Mouse (Mus musculus): ENCODE data around the gene Gata3. TPM values are rescaled to one million over a fixed set of nuclear protein-coding genes. Genes with fewer than 3 reads are reported as not detected.

The Gata3 gene
- polyA plus RNA-seq (2012; rRNA removed), result 0.60 and 1.1 TPM in 2 replicates

GRCm38 (mm10) chr2:9889651-9890183 is at the start of gene Gata3:
Gata3 (minus strand) TSS chr2:9890034.
- no peak for DNase-seq (ENCODE audit: low read depth, low spot score)
- 1% methylated on average over 23 of the region's 23 CpGs for WGBS

- WGBS, result 90% methylated on average over 4 of the region's 4 CpGs
- no peak for DNase-seq (ENCODE audit: low read depth, low spot score)
These were observed 49.4 kb upstream of the Gata3 start for GRCm38 (mm10) chr2:9939250-9939649.

- DNase-seq (ENCODE audit: low read depth, low spot score), result no peak
- 92% methylated on average over 1 of the region's 1 CpGs for WGBS
These were observed 46.1 kb upstream of the Gata3 start for GRCm38 (mm10) chr2:9935965-9936364.

GRCm38 (mm10) chr2:9926905-9927283 is 37.1 kb upstream of the Gata3 start:
- no peak for DNase-seq (ENCODE audit: low read depth, low spot score)
- 76% methylated on average over 4 of the region's 4 CpGs for WGBS

- 46% methylated on average over 7 of the region's 7 CpGs for WGBS
- no peak for DNase-seq (ENCODE audit: low read depth, low spot score)
These were observed 36.5 kb upstream of the Gata3 start for GRCm38 (mm10) chr2:9926194-9926904.

GRCm38 (mm10) chr2:9918691-9919471 is 29.0 kb upstream of the Gata3 start:
- 37% methylated on average over 17 of the region's 17 CpGs for WGBS
- peak; percentile 38 for DNase-seq (ENCODE audit: low read depth, low spot score)

- no peak for DNase-seq (ENCODE audit: low read depth, low spot score)
- 92% methylated on average over 9 of the region's 9 CpGs for WGBS
These were observed 27.8 kb upstream of the Gata3 start for GRCm38 (mm10) chr2:9917602-9918001.

GRCm38 (mm10) chr2:9905995-9906394 is 16.2 kb upstream of the Gata3 start:
- DNase-seq (ENCODE audit: low read depth, low spot score), result no peak
- 11% methylated on average over 11 of the region's 11 CpGs for WGBS

GRCm38 (mm10) chr2:9903854-9904560 is 14.2 kb upstream of the Gata3 start:
- WGBS, result 47% methylated on average over 14 of the region's 14 CpGs
- no peak for DNase-seq (ENCODE audit: low read depth, low spot score)

- WGBS, result 32% methylated on average over 8 of the region's 8 CpGs
- no peak for DNase-seq (ENCODE audit: low read depth, low spot score)
These were observed 8.0 kb upstream of the Gata3 start for GRCm38 (mm10) chr2:9897846-9898245.

- DNase-seq (ENCODE audit: low read depth, low spot score), result no peak
- 4% methylated on average over 22 of the region's 22 CpGs for WGBS
These were observed 6.4 kb upstream of the Gata3 start for GRCm38 (mm10) chr2:9896097-9896770.

GRCm38 (mm10) chr2:9894836-9895593 is 5.2 kb upstream of the Gata3 start:
- no peak for DNase-seq (ENCODE audit: low read depth, low spot score)

GRCm38 (mm10) chr2:9893272-9893953 is 3.6 kb upstream of the Gata3 start:
- 11% methylated on average over 6 of the region's 6 CpGs for WGBS
- DNase-seq (ENCODE audit: low read depth, low spot score), result no peak

More at GRCm38 (mm10) chr2:9894836-9895593, 5.2 kb upstream of the Gata3 start:
- 6% methylated on average over 19 of the region's 19 CpGs for WGBS

GRCm38 (mm10) chr2:9892541-9892940 is 2.7 kb upstream of the Gata3 start:
- no peak for DNase-seq (ENCODE audit: low read depth, low spot score)
- WGBS, result 11% methylated on average over 7 of the region's 7 CpGs

- DNase-seq (ENCODE audit: low read depth, low spot score), result no peak
- WGBS, result 6% methylated on average over 5 of the region's 5 CpGs
These were observed 1.1 kb upstream of the Gata3 start for GRCm38 (mm10) chr2:9890906-9891305.

GRCm38 (mm10) chr2:9890251-9890650 is 417 bp upstream of the Gata3 start:
- 12% methylated on average over 8 of the region's 8 CpGs for whole genome bisulfite sequencing

GRCm38 (mm10) chr2:9888913-9889650 is 752 bp downstream of the Gata3 start, which contains the start of gene 9230102O04Rik:
9230102O04Rik (minus strand) TSS chr2:9889540.
- no peak for DNase-seq (ENCODE audit: low read depth, low spot score)
- 3% methylated on average over 30 of the region's 30 CpGs for WGBS

More at GRCm38 (mm10) chr2:9890251-9890650, 417 bp upstream of the Gata3 start:
- no peak for DNase-seq (ENCODE audit: low read depth, low spot score)

- DNase-seq (ENCODE audit: low read depth, low spot score), result no peak
- WGBS, result 2% methylated on average over 7 of the region's 7 CpGs
These were observed 2.2 kb downstream of the Gata3 start for GRCm38 (mm10) chr2:9887636-9888035.

All from large intestine, adult 2 months (tissue).